Mouse (Mus musculus) hindbrain, embryonic 16.5 days (tissue): ENCODE data around the gene Stmn3. TPM values are rescaled to one million over a fixed set of nuclear protein-coding genes. Genes with fewer than 3 reads are reported as not detected.

Experiments
- ATAC-seq: fragments of 200-750 bp; cut with Nextera tagmentation; 2 replicates; pipeline ENCODE4 v1.8.0; 2017; ENCODE audit warnings: moderate TSS enrichment, moderate library complexity
- H3K27ac ChIP-seq: fragments of 300-500 bp; sonication (generic); 2 replicates; pipeline ENCODE4 v1.5.1; 2014; ENCODE audit warnings: low read depth, mild to moderate bottlenecking, control low read depth, low read length, moderate library complexity
- H3K27me3 ChIP-seq: fragments of 300-500 bp; sonication (generic); replicated peaks from 2 replicates; pipeline ENCODE4 v1.6.1; 2014; ENCODE audit warnings: low read length; ENCODE audit not compliant: control insufficient read depth, insufficient read depth
- H3K36me3 ChIP-seq: fragments of 300-500 bp; sonication (generic); 2 replicates; pipeline ENCODE4 v1.6.1; 2014; ENCODE audit warnings: mild to moderate bottlenecking, low read length, moderate library complexity, mixed read lengths; ENCODE audit not compliant: control insufficient read depth, insufficient read depth
- H3K4me1 ChIP-seq: fragments of 300-500 bp; sonication (generic); 2 replicates; pipeline ENCODE4 v1.6.1; 2014; ENCODE audit warnings: low read depth, low read length; ENCODE audit not compliant: control insufficient read depth, insufficient read depth
- H3K4me2 ChIP-seq: fragments of 300-500 bp; sonication (generic); 2 replicates; pipeline ENCODE4 v1.6.1; 2014; ENCODE audit warnings: mild to moderate bottlenecking, low read length, control low read depth, moderate library complexity
- H3K4me3 ChIP-seq: fragments of 300-500 bp; sonication (generic); 2 replicates; pipeline ENCODE4 v1.5.1; 2014; ENCODE audit warnings: mild to moderate bottlenecking, low read length, control low read depth, moderate library complexity
- H3K9ac ChIP-seq: fragments of 300-500 bp; sonication (generic); 2 replicates; pipeline ENCODE4 v1.6.1; 2014; ENCODE audit warnings: low read depth, mild to moderate bottlenecking, control low read depth, low read length, moderate library complexity
- H3K9me3 ChIP-seq: fragments of 300-500 bp; sonication (generic); 2 replicates; pipeline ENCODE4 v1.6.1; 2014; ENCODE audit warnings: mild to moderate bottlenecking, low read length, moderate library complexity; ENCODE audit not compliant: control insufficient read depth
- WGBS: fragments of 180-500 bp; shearing (Covaris S2); extraction: QIAGEN DNeasy Blood & Tissue Kit; methylation state at CpG from one replicate; pipeline ENCODE4 v1.1.7; 2014; 5-methylcytosine and 5-hydroxymethylcytosine counted together
- polyA plus RNA-seq: library from polyadenylated mRNA; unstranded; fragments of >200 nt; fragmentation: Nextera tagmentation; extraction: Ambion mirVana; gene quantifications from 2 replicates; pipeline ENCODE4 v1.2.1, GENCODE M21; 2015

Gene Stmn3
- polyA plus RNA-seq, 1 experiment from 2014 or later: 1,967 TPM

DNA sequence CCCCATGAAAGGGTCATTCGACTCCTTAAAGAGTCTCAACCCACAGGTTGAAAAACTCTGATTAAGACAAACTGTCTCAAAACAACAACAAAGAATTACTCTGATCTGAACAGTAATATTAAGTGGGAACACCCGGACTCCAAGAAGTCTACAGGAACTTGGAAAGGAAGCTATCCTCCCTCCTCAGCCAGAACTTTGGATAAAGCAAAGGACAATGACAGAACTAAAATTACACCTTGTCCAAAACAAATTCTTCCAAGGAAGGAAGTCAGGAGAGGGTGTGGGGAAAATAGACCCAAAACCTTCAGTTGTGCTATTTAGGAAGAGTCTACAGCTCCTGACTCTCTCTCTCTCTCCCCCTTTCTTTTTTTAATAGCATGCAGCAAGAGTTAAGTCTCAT, 42.2 kb downstream of the Stmn3 start:
- no peak for ATAC-seq
- Histone ChIP-seq H3K4me3 (no peak overlapping the region), H3K27ac (no peak overlapping the region), H3K9me3 (no peaks in the 10 kb centered on the region), H3K4me2 (no peak overlapping the region), H3K27me3 (no peaks in the 10 kb centered on the region), H3K36me3 (peaks cover 19% of the 10 kb centered on the region), H3K4me1 (no peaks in the 10 kb centered on the region), H3K9ac (no peak overlapping the region)
- 93% methylated on average over 2 of the region's 2 CpGs for WGBS

DNA sequence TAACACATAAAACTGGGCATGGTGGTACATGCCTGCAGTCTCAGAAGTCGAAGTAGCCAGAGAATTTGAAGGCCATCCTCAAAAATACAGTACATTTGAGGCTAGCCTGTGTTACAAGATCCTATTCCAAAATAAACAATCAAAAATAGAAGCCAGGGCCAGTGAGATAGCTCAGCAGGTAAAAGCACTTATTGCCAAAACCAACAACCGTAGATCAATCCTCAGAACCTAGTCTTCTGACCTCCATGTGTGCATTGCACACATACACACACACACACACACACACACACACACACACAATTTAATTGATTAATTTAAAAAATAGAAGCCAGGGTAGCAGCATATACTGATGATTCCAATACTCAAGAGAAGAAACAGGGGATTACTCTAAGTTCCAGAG, 47.5 kb downstream of the Stmn3 start:
- Histone ChIP-seq H3K9ac (no peak overlapping the region), H3K27ac (no peak overlapping the region), H3K4me1 (no peaks in the 10 kb centered on the region), H3K27me3 (no peaks in the 10 kb centered on the region), H3K36me3 (peaks cover 30% of the 10 kb centered on the region), H3K4me2 (no peak overlapping the region), H3K9me3 (no peaks in the 10 kb centered on the region), H3K4me3 (no peak overlapping the region)
- no peak for ATAC-seq
- 97% methylated on average over 2 of the region's 2 CpGs for WGBS

Other genes with a start within 250 kb of the Stmn3 start
- 41.4 and 47.3 TPM in 2 replicates for gene Kcnq2, start 179.2 kb downstream of the Stmn3 start, polyA plus RNA-seq
- 5.4 and 9.7 TPM in 2 replicates for gene Eef1a2, start 157.5 kb downstream of the Stmn3 start, polyA plus RNA-seq
- gene Ppdpf, start 127.3 kb downstream of the Stmn3 start, polyA plus RNA-seq: 380 and 389 TPM in 2 replicates
- gene Ptk6, start 111.7 kb downstream of the Stmn3 start, polyA plus RNA-seq: not detected in 2 replicates
- gene Srms, start 101.3 kb downstream of the Stmn3 start, polyA plus RNA-seq: 0.21 and 0.35 TPM in 2 replicates
- gene Fndc11, start 94.5 kb downstream of the Stmn3 start, polyA plus RNA-seq: 0.26 TPM in 2 replicates
- 0.37 and 0.44 TPM in 2 replicates for gene Helz2, start 72.5 kb downstream of the Stmn3 start, polyA plus RNA-seq
- 13.0 and 15.6 TPM in 2 replicates for gene Gmeb2, start 26.5 kb downstream of the Stmn3 start, polyA plus RNA-seq
- 33.7 and 38.2 TPM in 2 replicates for gene Rtel1, start 5.2 kb upstream of the Stmn3 start, polyA plus RNA-seq
- gene Zgpat, start 50.4 kb upstream of the Stmn3 start, polyA plus RNA-seq: 75.0 and 83.7 TPM in 2 replicates
- 83.5 and 87.2 TPM in 2 replicates for gene Arfrp1, start 50.9 kb upstream of the Stmn3 start, polyA plus RNA-seq
- gene Lime1, start 65.6 kb upstream of the Stmn3 start, polyA plus RNA-seq: 46.4 and 56.5 TPM in 2 replicates
- gene Zbtb46, start 144.9 kb upstream of the Stmn3 start, polyA plus RNA-seq: 19.1 and 22.7 TPM in 2 replicates
- gene Abhd16b, start 178.7 kb upstream of the Stmn3 start, polyA plus RNA-seq: 0.09 TPM in 1 of 2 replicates, not detected in the other
- 121 and 126 TPM in 2 replicates for gene Tpd52l2, start 182.6 kb upstream of the Stmn3 start, polyA plus RNA-seq
- 284 and 286 TPM in 2 replicates for gene Dnajc5, start 206.0 kb upstream of the Stmn3 start, polyA plus RNA-seq